Mouse (Mus musculus): ENCODE data around the gene Haus6.
"Not testable (repeated sequence)": the region's sequence is repeated elsewhere in the genome, so short reads cannot be mapped to it uniquely, and the experiment has no call there.

- not testable (repeated sequence) for TF ChIP-seq CTCF (IDR thresholded peaks at IDR 0.05; ENCODE audit: control insufficient read depth, insufficient read depth, insufficient replicate concordance, low read depth, low read length); POLR2A (IDR thresholded peaks at IDR 0.05; ENCODE audit: control insufficient read depth, low read depth, low read length)
Measured at GRCm38 (mm10) chr4:86648394-86648793, 36.5 kb upstream of the Haus6 start.

Measured in testis, adult 2 months (tissue).